Mouse (Mus musculus): ENCODE data around the gene BC048562.

DNA sequence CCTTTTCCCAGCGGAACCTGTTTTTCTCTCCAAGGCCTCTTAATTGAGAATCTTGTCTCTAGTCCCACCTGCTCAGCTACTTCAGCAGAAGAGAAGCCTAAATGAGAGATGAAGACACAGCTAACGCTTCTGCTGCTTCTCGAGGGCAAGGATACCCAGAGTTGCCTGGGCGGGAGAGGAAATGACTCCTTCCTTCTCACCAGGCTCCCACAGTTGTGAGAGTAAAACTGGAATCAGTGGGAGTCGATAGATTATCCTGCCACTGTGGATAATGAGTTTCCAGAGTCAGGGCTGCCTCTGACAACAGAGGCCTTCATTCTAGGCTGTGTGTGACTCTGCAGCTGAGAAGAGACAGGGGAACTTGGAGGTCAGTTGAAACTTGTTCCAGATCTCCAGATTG is 4.2 kb downstream of the BC048562 start:
- no peak for TF ChIP-seq CTCF (IDR thresholded peaks at IDR 0.05; ENCODE audit: extremely low read depth, insufficient read depth, low read length)
- TF ChIP-seq POLR2A (IDR thresholded peaks at IDR 0.05; ENCODE audit: extremely low read depth, insufficient read depth, low read length) = no peak
